Mouse (Mus musculus) bone marrow macrophage, adult 2 months (primary cell): ENCODE measurements at regions not wholly inside any gene's neighbourhood (a gene's known extent, or its start where the extent isn't known, plus 50 kb on each side); places are given as distances from the start of the nearest gene placed in this dataset.

ENCODE experiments used
- H3K27ac ChIP-seq: 2 replicates; pipeline ENCODE4 v1.5.1; 2012; ENCODE audit warnings: low read depth, low read length; ENCODE audit not compliant: insufficient read depth
- H3K4me1 ChIP-seq: 2 replicates; pipeline ENCODE4 v1.6.1; 2012; ENCODE audit warnings: low read length; ENCODE audit not compliant: control insufficient read depth, insufficient read depth
- H3K4me3 ChIP-seq: 2 replicates; pipeline ENCODE4 v1.5.1; 2012; ENCODE audit warnings: mild to moderate bottlenecking, low read length, moderate library complexity; ENCODE audit not compliant: insufficient read depth
- CTCF ChIP-seq: IDR thresholded peaks from 2 replicates; pipeline ENCODE4 v1.5.1; 2012; ENCODE audit warnings: low read depth, mild to moderate bottlenecking, low read length, moderate library complexity
- POLR2A ChIP-seq: IDR thresholded peaks from 2 replicates; pipeline ENCODE4 v1.6.1; 2012; ENCODE audit warnings: mild to moderate bottlenecking, low read depth, low read length, borderline replicate concordance

GRCm38 (mm10) chr14:105433456-105433855 lies 175.1 kb downstream of the Ndfip2 start:
- TF ChIP-seq POLR2A (no peak), CTCF (no peak)
- H3K4me1 ChIP-seq: peaks cover 7% of the 10 kb centered on the region
- no peak overlapping the region for H3K4me3 ChIP-seq
- no peak overlapping the region for H3K27ac ChIP-seq

- Histone ChIP-seq H3K4me1 (peaks cover 7% of the 10 kb centered on the region), H3K4me3 (no peak overlapping the region), H3K27ac (no peak overlapping the region)
- TF ChIP-seq CTCF: no peak
- no peak for TF ChIP-seq POLR2A
Measured at GRCm38 (mm10) chr14:105432670-105433069, 174.3 kb downstream of the Ndfip2 start.

GRCm38 (mm10) chr14:105431584-105431983 lies 173.2 kb downstream of the Ndfip2 start:
- no peak overlapping the region for H3K27ac ChIP-seq
- H3K4me3 ChIP-seq: no peak overlapping the region
- peaks cover 7% of the 10 kb centered on the region for H3K4me1 ChIP-seq
- TF ChIP-seq CTCF: no peak
- TF ChIP-seq POLR2A: no peak

- Histone ChIP-seq H3K27ac (no peak overlapping the region), H3K4me1 (peaks cover 3% of the 10 kb centered on the region), H3K4me3 (no peak overlapping the region)
- no peak for TF ChIP-seq CTCF
- no peak for TF ChIP-seq POLR2A
Measured at GRCm38 (mm10) chr14:105429664-105430257, 171.4 kb downstream of the Ndfip2 start.

- H3K4me3 ChIP-seq: no peak overlapping the region
- no peak overlapping the region for H3K27ac ChIP-seq
- peaks cover 3% of the 10 kb centered on the region for H3K4me1 ChIP-seq
- TF ChIP-seq CTCF (no peak), POLR2A (no peak)
Measured at GRCm38 (mm10) chr14:105427474-105427901, 169.1 kb downstream of the Ndfip2 start.

GRCm38 (mm10) chr14:105426597-105427334 lies 168.4 kb downstream of the Ndfip2 start:
- Histone ChIP-seq H3K4me1 (peaks cover 3% of the 10 kb centered on the region), H3K4me3 (no peak overlapping the region), H3K27ac (no peak overlapping the region)
- TF ChIP-seq POLR2A (no peak), CTCF (no peak)

- no peak overlapping the region for H3K27ac ChIP-seq
- H3K4me3 ChIP-seq: no peak overlapping the region
- H3K4me1 ChIP-seq: no peaks in the 10 kb centered on the region
- TF ChIP-seq POLR2A (no peak), CTCF (no peak)
Measured at GRCm38 (mm10) chr14:105417967-105418366, 159.6 kb downstream of the Ndfip2 start.

- H3K27ac ChIP-seq: no peak overlapping the region
Measured at GRCm38 (mm10) chr14:105417458-105417960, 159.1 kb downstream of the Ndfip2 start.

GRCm38 (mm10) chr14:105416964-105417363 lies 158.6 kb downstream of the Ndfip2 start:
- no peak overlapping the region for H3K27ac ChIP-seq
- H3K4me1 ChIP-seq: no peaks in the 10 kb centered on the region
- H3K4me3 ChIP-seq: no peak overlapping the region
- TF ChIP-seq CTCF: no peak
- no peak for TF ChIP-seq POLR2A

More at GRCm38 (mm10) chr14:105417458-105417960, 159.1 kb downstream of the Ndfip2 start:
- no peaks in the 10 kb centered on the region for H3K4me1 ChIP-seq
- TF ChIP-seq CTCF (no peak), POLR2A (no peak)
- no peak overlapping the region for H3K4me3 ChIP-seq

- H3K27ac ChIP-seq: no peak overlapping the region
- no peaks in the 10 kb centered on the region for H3K4me1 ChIP-seq
- H3K4me3 ChIP-seq: no peak overlapping the region
- no peak for TF ChIP-seq CTCF
Measured at GRCm38 (mm10) chr14:105404662-105405061, 146.3 kb downstream of the Ndfip2 start.
